Mouse (Mus musculus) CD4-positive, CD25-positive, alpha-beta regulatory T cell, adult 4 months (primary cell): ENCODE results near the gene Clhc1. TPM values are rescaled to one million over a fixed set of nuclear protein-coding genes. Genes with fewer than 3 reads are reported as not detected.
A peak's percentile ranks its signal among the peaks of the same experiment; 100 is the strongest.
"Not testable (repeated sequence)": the region's sequence is repeated elsewhere in the genome, so short reads cannot be mapped to it uniquely, and the experiment has no call there.

Experiments
- ATAC-seq: one replicate; pipeline ENCODE4 v1.8.0; 2017
- polyA plus RNA-seq, 2 experiments: library from polyadenylated mRNA; unstranded; fragments of 100-300 nt; shearing (Covaris generic); gene quantifications; one replicate each; pipeline ENCODE4 v1.2.1; 2017

Gene Clhc1
- polyA plus RNA-seq: 1 to 10 TPM; 2.0 to 4.6 TPM

DNA sequence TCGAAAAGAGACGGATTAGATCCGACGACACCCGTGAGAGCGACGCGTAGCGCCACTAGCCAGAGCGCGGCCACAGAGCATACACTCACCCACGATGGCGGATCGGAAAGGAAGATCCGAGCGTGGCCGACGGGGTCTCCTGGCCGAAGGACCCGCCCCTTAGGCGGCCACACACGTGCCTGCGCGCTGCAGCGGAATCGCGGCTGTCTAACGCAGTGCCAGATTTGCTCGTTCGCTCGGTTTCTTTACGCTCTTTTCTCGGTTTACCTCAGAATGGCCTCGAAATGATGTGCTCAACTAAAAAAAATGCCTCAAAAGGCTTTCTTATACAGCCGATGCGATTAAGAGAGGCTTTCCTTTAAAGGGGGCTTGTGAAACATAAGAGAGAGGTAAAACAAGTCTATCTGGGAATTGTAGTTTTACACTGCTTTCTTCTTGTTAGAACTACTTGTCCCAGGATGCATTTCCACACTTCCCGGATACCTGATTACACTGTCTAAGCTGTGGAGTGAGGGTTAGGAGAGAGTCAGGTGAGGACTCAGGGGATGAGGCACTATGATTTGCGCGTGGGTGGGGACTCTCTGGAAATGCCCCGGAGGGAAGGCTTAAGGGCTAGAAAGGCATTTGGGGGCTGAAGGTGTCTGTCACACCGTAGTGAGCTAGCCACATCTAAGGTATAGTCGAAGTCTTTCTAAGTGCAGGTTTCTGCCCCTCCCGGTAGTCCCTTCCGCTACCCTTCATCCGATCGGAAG is at the start of gene Clhc1, which contains the start of gene Rps27a:
TSS of gene Clhc1 (plus strand) at position 199 of the 752 bp plus-strand sequence.
TSS of gene Rps27a (minus strand) at position 358 of the 752 bp plus-strand sequence.
- ATAC-seq: peak; percentile 92

DNA sequence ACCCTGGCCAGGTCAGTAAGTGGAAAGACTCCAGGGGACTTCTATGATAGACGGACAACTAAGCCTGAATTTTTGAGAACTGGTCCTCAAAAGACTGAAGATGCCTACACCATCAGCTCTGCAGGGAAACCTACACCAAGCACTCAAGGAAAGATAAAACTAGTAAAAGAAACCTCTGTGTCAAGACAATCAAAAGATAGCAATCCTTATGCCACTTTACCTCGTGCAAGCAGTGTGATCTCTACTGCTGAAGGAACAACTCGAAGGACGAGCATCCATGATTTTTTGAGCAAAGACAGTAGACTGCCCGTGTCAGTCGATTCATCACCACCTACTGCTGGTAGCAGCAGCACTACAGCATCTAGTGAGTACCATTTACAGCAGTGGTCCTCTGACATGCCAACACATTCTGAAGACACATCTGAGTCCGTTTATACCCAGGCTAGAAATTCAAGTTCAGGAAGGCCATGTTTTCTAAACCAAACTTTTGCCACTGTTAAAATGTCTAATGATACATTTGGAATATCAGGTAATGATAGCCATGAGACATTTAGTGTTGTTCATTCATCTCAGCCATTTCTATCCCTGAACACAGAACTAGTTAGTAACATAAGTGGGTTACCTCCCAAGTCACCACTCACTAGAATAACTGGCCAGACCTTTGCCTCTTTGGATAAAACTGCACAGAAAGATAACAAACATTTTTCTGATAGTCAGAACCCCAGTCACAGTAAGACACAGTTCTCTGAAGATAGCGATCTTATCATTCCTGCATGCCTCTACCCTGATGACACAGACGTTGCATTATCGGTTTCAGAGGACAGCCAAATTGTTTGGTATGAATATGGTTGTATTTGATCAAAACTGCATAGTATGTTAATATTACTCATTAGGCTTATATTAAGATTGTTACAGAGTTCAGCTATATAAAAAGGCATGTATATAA is 43.5 kb upstream of the Clhc1 start:
- no peak for ATAC-seq

DNA sequence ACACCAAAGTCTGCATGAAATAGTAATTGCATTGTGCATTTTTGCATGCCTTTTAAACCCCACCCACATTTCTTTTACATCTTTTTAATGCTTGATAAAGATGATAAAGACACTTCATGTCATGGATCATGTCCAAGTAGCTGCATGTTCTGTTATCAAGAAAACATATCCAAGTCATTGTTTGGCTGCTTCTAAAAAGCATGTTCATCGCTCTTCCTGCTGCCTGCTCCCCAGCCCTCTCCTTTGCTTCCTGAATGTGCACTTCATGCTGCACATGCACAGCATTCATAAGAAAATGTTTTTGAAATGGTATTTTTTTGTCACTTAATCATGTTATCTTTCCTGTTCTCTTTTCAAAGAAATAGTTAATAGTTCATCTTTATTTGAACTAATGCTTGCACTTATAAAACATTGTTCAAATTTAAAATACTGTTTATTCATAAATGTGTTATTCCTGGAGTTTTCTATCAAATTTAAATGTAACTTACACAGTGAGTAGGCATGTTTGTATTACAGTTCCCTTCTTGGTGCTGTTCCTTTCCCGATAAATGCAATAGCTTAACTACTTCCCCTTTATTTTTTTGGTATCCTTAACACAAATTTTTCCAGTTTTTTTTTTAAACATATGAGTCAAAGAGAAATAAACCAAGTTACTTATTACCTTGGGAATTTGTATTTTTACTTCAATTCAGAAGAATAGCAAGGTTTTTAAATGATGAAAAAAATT is 42.7 kb upstream of the Clhc1 start:
- no peak for ATAC-seq

DNA sequence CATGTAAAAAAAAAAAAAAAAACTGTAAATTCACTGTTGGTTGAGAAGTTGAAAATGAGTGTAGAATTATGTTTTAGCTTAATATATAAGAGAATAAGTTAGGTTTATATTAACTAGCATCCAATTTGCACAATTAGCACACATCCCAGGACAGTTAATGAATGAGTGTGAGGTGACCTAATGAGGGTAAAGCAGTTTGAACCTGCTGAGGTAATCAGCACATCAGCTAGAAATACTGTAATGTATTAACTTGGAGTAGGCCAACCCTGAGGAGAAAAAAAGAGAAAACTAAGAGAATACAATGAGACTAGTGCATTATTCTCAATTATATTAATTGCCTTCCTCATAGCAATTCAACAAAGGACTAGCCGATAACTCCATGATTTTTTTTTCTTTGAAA is 38.3 kb upstream of the Clhc1 start:
- no peak for ATAC-seq

DNA sequence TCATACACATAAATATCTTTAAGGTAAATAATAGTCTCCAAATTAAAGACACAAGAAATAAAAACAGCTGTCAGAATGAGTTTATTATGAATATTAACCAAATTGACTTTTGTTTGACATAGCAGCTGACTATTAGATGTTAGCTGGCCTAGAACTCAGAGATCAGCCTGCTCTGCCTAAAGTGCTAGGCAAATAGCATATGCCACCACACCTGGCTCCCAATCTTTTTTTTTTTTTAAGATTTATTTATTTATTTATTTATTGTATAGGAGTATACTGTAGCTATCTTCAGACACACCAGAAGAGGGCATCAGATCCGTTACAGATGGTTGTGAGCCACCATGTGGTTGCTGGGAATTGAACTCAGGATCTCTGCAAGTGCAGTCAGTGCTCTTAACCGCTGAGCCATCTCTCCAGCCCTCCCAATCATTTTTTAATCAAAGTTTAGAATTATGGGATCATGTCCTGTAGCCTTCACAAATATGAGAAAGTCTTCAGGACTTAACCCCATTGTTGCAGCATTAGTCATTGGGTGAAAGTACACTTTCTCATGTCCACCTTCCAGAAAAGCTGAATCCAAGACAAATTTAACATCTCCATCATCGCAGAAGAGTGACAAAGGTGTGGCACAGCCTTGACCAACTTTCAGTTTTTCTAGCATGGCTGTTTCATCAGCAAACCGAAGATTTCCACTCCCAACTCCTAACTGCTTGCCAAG is 34.8 kb upstream of the Clhc1 start:
- ATAC-seq: no peak

DNA sequence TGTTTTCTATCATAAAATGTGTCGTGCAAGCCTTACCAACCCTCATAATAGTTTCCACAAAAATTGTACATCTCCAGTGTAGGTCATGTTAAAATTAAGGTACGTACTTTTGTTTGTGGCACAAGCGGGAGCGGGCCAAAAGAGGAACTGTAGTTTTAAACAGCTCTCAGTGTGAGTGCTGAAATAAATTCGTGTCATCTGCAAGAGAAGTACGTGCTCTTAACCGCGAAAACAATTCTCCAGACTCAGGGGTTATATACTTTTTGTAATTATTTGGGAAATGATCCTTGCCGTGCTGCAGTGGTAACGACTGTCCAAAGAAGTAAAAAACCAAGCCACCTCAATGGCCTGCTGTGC is 33.4 kb upstream of the Clhc1 start:
- no peak for ATAC-seq

DNA sequence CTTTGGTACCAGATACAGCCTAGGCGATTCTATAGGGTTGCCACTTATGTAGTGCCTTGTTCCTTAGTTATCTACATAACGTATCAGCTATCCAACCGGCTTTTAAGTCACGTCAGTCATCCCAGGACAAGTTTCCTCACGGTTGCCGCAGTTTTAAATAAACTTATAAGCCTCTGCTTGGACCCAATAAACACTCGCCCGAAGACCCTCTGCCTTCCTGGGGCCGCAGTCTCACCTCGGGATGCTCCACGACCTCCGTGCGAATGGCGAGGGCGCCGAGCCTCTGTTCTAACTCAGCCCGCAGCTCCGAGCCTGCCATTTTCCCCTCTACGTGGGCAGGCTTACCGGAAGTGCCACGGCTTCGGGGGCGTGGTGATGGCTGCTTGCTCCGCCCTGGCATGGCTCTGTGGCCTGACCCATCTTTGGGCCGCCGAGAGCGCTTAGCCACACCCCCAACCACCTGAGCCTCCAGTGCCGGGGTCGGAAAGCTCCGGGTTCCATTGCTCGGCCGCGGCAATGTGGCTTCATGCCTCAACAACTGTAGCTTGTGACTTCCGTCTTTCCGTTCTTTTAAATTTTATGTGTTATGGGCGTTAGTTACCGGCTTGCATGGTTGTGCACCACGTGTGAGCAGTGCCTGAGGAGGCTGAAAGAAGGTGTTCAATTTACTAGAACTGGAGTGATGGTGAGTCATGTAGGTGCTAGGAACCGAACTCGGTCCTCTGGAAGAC is 32.9 kb upstream of the Clhc1 start, which contains the start of gene Prorsd1:
TSS of gene Prorsd1 (minus strand) at position 352 of the 731 bp plus-strand sequence.
- peak; percentile 98 for ATAC-seq

DNA sequence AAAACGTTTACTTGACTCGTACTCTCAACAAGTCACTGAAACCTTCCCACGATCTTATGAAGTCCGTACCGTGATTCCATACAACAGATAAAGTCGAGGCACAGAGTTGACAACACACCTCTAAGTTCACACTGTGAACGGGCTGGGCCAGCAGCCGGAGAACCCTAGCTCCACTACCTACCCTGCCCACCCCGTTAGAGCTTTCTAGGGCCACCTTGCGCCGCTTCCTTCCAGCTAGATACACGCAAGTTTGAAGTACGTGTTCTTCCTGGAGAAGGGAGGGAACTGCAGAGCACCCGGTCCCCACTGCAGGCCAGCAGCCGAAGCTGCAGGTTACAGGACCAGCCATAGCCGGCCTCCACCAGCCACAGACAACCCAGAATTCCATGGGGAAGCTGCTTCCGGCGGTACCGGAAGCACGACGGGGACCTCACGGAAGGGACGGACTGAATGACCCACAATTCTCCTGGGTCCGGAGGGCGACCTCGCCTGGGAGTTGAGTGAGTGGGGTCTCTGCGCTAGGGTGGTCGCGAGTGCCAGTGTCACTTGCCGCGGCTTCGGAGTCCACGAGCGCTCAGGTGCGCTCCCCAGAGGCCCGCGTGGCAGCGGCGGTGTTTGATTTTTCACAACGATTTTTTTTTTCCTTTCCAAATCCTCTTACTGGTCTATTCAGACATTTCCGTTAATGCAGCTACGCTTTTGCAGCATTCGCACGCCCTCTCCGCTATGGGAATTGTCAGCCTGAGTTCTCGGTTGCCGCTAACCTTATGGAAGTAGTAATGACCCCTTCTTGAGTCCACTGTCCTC is 21.6 kb upstream of the Clhc1 start, which contains the start of gene Mtif2:
TSS of gene Mtif2 (plus strand) at position 421 of the 807 bp plus-strand sequence.
- peak; percentile 74 for ATAC-seq

DNA sequence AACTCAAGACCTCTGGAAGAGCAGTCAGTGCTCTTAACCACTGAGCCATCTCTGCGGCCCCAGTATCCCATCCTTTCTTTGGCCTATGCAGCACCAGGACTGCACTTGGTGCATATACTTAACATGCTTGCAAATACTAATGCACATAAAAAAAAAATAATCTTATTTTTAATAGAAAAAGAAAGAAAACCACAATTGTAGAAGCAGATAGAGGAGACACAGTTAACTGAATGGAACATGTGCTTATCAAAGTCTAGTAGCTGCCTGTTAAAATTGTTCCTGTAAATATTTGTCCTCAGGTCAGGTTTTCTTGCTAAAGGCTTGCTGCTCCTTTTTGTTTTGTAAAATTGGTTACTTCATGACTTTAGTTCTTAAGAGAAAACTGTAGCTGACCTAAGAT is 9.5 kb upstream of the Clhc1 start:
- ATAC-seq: no peak

DNA sequence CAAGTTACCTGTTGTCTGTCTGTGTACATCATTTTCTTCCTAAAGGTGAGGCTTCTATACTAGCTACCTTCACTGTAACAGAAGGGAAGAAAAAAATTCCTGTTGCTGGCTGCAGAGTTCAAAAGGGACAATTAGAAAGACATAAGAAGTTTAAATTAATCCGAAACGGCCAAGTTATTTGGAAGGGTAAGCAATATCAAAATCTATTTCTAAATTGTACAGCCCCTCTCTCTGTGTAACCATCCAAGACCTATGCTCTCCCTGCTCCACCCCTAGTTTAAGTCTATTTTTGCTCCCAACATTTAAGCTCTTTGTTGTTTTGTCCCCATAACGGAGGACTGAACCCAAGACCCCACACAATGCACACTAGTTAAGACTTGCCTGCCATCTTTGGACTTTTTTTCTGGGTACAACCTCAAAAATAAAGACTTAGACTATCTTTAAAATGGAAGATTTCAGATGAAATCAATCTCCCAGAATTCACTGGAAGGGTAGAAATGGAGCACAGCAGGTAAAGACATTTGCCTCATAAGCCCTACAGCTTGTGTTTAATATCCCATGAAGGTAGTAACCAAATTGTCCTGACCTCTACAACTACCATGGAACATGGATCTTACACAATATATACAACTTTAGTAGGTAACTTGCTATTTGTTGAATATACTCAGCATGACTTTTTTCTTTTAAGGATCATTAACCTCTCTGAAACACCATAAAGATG is 3.4 kb upstream of the Clhc1 start:
- no peak for ATAC-seq

DNA sequence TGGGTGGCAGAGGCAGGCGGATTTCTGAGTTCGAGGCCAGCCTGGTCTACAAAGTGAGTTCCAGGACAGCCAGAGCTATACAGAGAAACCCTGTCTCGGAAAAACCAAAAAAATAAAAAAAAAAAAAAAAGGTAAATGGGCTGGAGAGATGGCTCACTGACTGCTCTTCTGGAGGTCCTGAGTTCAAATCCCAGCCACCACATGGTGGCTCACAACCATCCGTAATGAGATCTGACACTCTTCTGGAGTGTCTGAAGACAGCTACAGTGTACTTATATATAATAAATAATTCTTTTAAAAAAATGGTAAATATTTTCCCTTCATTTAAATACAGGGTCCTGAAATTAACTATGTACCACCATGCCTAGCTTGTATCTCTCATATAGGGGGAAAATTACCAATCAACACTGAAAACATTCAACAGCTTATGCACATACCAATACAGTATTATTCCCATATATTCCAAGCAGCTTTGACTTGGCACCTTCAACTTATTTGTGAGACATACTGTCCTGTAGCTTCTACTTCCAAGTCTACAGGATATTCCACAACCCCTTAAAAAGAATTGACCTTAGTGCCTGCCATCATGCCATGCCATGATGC is 2.5 kb upstream of the Clhc1 start:
- not testable (repeated sequence) for ATAC-seq

DNA sequence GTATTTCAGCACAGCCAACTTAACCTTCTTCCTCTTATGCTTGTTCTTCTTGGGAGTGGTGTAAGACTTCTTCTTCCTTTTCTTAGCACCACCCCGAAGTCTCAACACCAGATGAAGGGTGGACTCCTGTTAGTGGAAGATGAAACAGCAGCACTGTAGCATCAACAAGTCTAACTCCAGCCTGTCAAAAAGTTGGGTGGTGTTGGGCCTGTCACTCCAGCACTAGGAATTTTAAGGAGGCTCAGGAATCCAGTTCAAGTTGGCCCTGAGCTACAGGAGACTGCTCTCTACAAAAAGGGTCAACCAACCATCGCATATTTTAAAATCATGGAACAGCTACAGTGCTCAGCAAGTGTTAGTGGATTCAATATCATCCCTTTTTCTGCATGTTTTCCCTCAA is 1.5 kb upstream of the Clhc1 start:
- not testable (repeated sequence) for ATAC-seq

DNA sequence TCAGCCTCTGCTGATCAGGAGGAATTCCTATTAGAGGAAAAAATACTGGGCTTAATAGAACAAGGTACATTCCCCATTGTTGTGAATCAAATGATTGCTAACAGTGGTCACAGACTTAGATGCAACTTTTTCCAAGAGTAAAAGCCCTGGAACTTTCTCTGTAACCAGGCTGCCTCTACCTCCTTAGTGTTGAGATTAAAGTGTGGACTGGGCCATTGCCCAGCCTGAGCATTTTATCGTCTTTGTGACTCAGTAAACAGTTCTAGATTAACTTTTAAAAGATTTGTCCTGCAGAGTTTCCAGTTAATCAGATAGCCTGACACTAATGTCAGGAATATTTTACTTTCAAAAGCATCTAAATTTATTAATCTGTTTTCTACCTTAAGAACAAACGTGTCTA is 988 bp upstream of the Clhc1 start:
- ATAC-seq: no peak

DNA sequence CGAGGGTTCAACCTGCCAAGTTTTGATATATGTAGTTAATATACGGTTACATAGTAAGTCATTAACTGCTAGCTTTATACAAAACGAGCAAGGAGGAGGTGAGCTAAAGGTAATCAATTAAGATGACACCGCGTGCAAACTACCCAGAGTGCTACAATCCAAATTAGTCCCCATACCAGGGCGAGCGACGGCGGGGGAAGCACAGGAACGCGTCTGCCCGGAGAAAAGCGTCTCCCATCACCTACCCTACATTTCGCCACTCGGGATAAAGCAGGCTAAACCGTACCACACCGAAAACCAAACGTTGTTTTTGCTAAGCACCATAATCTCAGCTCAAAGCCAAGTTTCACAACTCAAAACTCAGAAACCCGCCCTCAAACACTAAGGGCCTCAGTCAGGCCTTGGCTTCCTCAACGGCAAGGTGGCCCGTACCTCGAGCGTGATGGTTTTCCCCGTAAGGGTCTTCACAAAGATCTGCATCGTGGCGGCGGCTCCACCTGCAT is 450 bp upstream of the Clhc1 start:
- no peak for ATAC-seq

DNA sequence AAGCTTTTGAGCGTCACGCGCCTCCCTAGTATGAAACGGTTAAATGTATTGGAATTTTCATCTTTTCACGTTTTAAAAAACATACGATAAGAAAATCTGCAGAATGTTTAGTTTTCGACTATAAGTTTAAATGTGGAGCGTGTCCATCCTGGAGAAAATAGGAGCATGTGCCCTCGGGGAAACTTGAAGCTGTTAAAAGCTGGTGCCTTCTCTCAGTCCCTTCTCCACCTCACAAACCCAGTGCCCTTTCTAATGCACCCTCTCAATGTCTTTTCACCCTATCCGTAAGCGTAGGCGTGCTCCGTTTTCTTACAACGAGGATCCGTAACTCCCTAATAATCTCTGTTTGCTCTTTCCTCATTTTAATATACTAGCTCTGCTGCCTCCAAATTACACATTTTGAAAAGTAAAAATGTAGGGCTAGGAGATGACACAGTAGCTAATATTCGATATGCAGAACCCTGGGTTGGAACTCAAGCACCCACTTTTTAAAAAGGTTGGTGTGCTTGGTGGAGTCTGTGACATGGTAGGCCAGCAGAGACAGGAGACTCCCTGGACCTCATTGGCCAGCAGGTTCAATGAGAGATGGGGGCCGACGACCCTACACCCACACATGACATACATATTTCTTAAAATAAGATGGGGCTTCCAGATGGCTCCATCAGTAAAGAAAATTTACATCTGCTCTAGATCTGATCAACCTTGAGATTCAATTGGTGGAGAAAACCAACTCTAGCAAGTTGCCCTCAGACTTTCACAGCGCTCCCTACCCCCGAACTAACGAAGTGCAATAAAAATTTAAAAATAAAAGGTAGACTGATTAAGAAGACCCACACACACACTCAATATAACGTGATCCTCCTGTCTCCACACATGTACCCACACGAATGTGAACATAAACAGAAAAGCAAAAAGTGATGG is 1.0 kb downstream of the Clhc1 start:
- no peak for ATAC-seq

DNA sequence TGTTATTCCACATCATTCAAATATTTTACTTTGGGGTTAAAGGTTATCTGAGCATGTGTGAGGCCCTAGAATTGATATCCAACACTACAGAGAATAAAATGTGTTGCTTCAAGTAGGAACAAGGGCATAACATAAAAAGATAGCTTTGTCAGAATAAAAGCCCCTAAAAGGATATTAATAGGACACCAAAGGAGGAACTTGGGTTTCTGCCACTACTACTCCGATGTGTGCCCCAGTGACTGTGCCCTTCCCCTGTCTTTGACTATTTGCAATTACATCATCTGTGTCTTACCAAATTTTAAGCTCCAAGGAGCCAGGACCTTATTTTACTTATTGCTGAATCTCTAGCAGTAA is 1.7 kb downstream of the Clhc1 start:
- no peak for ATAC-seq

DNA sequence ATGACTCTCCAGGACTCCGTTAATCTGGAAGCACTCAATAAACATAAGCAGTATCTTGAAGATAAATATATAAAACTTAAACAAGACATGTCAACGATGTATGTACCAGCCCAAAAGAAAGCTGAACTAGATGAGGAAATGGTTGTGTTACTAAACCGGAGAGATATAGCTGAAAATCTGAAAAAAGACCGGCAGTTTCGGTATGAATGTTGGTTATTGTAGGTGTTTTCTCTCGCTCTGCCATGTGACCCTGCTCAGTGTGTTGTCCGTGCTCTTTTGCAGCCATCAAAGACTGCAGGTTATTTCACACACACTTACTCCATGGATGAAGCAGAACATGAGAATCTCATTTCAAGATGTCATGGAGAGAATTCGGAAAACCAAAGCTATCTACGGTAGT is 12.7 kb downstream of the Clhc1 start:
- ATAC-seq: peak; percentile 81

DNA sequence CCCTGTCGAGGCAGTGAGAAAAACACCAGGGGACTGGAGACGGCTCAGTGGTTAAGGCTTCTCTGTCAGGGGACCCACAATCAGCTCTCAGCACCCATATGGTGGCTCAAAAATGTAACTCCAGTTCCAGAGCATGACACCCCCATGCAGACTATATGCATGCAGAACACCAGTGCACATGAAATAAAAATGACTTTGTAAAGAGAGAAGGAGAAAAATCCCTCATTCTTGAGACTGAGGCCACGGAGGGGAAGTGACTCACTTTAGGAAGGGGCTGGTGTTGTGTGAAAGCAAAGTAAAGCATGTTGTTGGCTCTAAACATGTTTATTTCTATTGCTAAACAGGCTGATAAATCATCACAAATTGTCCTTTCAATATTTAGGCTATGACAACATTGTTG is 13.2 kb downstream of the Clhc1 start:
- ATAC-seq: peak; percentile 49
